Mouse (Mus musculus): ENCODE measurements around the gene Ttbk1. TPM values are rescaled to one million over a fixed set of nuclear protein-coding genes. Genes with fewer than 3 reads are reported as not detected.

Ttbk1 gene
- total and polyA plus RNA-seq, 3 experiments = 0.16 to 0.23 (median 0.21) TPM

DNA sequence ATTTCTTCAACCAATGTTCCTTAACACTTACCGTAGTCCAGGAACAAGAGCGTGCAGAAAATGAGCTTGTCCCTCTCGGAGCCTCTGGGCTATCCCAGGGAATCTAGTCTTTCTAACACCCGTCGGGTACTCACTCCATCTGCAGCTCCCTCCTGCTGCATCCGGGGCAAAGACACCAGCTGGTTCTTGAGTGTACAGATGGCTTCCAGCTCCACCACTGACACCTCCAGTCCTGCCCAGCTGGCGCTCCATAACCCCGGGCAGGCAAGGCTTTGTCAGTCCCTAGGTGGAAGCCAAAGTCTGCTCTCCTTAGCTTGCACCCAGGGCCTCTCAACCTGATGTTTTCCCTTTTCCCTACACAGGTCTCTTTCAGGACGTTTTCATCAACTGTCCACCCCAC lies 19.6 kb downstream of the Ttbk1 start:
- WGBS = 81% methylated on average over 9 of the region's 9 CpGs
- Histone ChIP-seq H3K27me3 (ENCODE audit: control insufficient read depth, insufficient read depth, low read length) (no peaks in the 10 kb centered on the region), H3K27ac (no peak overlapping the region), H3K4me3 (no peak overlapping the region), H3K79me2 (replicated peaks; ENCODE audit: control insufficient read depth, insufficient read depth, low read length) (no peaks in the 10 kb centered on the region), H3K36me3 (ENCODE audit: control insufficient read depth, insufficient read depth, low read length) (no peaks in the 10 kb centered on the region), H3K4me1 (ENCODE audit: control insufficient read depth, insufficient read depth, low read length) (no peaks in the 10 kb centered on the region), H3K9ac (ENCODE audit: low read depth, low read length) (no peak overlapping the region)
- no peak for DNase-seq
- no peak for TF ChIP-seq CTCF (IDR thresholded peaks at IDR 0.05)
- TF ChIP-seq EP300 (IDR thresholded peaks at IDR 0.05; ENCODE audit: insufficient read depth, low read depth, low read length) = no peak
- no peak for TF ChIP-seq POLR2A (IDR thresholded peaks at IDR 0.05; ENCODE audit: insufficient read depth, low read depth, low read length)
- intact Hi-C loops (cut with DNase I) = no loop called here

DNA sequence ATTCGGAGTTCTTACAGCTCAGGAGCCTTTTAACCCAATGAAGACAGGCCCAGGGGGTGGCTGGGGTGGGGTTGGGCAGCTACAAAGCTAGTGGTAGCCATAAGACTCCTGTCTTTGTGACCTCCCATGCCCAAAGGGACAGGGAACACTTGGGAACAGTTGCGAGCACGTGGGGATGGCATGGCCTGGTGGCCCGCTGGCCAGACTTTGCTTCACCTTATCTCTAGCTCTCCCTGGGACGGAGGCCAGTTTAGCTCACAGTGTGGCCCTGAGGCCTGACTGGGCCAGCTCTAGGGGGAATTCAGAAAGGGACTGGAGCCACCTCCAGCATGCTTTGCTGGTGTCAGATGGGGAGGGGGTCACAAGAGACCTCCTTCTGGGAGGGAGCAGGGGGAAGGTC lies 25.2 kb downstream of the Ttbk1 start:
- DNase-seq = peak; percentile 60 to 82
- Histone ChIP-seq H3K4me3 (no peak overlapping the region), H3K27me3 (ENCODE audit: control insufficient read depth, insufficient read depth, low read length) (no peaks in the 10 kb centered on the region; the same call in 1 of the 2 replicates), H3K27ac (no peak overlapping the region), H3K79me2 (replicated peaks; ENCODE audit: control insufficient read depth, insufficient read depth, low read length) (no peaks in the 10 kb centered on the region), H3K36me3 (ENCODE audit: control insufficient read depth, insufficient read depth, low read length) (no peaks in the 10 kb centered on the region), H3K4me1 (ENCODE audit: control insufficient read depth, insufficient read depth, low read length) (no peaks in the 10 kb centered on the region), H3K9ac (ENCODE audit: low read depth, low read length) (no peak overlapping the region)
- no peak for TF ChIP-seq POLR2A (IDR thresholded peaks at IDR 0.05; ENCODE audit: insufficient read depth, low read depth, low read length)
- peak; percentile 91 for TF ChIP-seq EP300 (IDR thresholded peaks at IDR 0.05; ENCODE audit: insufficient read depth, low read depth, low read length)
- 44% methylated on average over 5 of the region's 5 CpGs for WGBS
- intact Hi-C loops (cut with DNase I) = no loop called here

DNA sequence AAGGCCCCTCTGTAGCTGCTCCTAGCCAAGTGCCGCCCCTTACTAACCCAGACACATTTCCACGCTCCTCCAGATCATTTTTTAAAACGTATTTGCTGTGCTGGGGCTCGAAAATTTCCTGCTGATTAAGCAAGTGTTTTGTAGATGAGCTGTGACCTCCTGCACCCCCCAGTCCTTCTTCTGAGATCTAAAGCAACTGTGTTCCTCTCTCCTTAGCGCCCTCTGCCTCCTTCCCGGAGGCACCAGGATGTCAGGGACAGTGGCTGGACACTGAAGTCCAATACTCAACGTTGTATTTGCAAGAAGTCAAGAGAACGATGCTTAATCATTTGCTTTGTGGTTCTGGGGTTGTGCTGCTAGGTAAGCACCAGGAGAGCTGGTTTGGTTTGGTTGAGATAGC lies 26.1 kb downstream of the Ttbk1 start:
- no peak overlapping the region for H3K27ac ChIP-seq
- TF ChIP-seq EP300 (IDR thresholded peaks at IDR 0.05; ENCODE audit: insufficient read depth, low read depth, low read length) (no peak), POLR2A (IDR thresholded peaks at IDR 0.05; ENCODE audit: insufficient read depth, low read depth, low read length) (no peak), CTCF (IDR thresholded peaks at IDR 0.05) (no peak)
- H3K4me1 ChIP-seq (ENCODE audit: control insufficient read depth, insufficient read depth, low read length) = no peaks in the 10 kb centered on the region
- intact Hi-C loops (cut with DNase I) = no loop called here
- no peak overlapping the region for H3K4me3 ChIP-seq
- no peaks in the 10 kb centered on the region for H3K36me3 ChIP-seq (ENCODE audit: control insufficient read depth, insufficient read depth, low read length)
- H3K79me2 ChIP-seq (replicated peaks; ENCODE audit: control insufficient read depth, insufficient read depth, low read length) = no peaks in the 10 kb centered on the region
- no peak overlapping the region for H3K9ac ChIP-seq (ENCODE audit: low read depth, low read length)
- H3K27me3 ChIP-seq (ENCODE audit: control insufficient read depth, insufficient read depth, low read length) = no peaks in the 10 kb centered on the region; the same call in 1 of the 2 replicates
- WGBS = 35% methylated on average over 8 of the region's 8 CpGs
- no peak for DNase-seq

DNA sequence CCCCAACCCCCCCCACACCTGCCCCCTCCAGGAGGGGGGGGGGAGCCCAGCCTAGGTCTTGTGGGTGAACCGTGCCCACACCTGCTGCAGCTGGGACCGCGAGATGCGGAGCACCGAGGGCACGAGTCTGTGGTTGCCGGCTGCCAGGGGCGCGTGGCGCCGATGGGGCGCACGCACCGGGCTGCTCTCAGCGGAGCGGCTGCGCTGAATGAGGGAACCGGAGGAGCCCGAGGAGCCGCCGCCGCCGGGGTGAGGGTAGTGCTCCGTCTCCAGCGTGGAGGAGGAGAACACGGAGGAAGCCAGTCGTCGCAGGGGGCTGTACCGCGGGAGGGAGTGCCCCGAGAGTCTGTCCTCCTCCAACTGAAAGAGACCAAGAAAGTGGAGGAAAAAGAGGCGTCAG lies 26.8 kb downstream of the Ttbk1 start:
- Histone ChIP-seq H3K9ac (ENCODE audit: low read depth, low read length) (no peak overlapping the region), H3K4me3 (no peak overlapping the region)
- intact Hi-C loops (cut with DNase I) = no loop called here

DNA sequence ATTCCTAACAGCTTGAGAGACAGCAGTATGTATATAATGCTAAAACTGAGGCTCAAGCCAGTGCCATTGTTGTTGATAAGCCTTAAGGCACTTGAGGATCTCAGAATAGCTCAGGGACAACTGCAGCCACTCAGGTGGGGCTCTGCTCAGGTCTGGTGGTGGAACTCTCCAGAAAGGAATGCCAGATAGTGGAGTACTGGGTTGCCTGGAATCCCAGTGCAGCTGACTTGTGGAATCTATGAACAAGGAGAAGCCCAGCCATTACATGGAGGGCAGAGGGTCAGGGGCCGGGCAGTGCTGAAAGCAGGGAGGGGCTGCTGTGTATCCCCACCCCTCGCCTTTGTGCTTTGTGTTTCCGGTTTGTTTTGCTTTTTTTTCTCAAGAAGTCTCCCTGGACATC lies 29.0 kb downstream of the Ttbk1 start:
- DNase-seq = no peak
- Histone ChIP-seq H3K27me3 (ENCODE audit: control insufficient read depth, insufficient read depth, low read length) (peaks cover 8% of the 10 kb centered on the region), H3K36me3 (ENCODE audit: control insufficient read depth, insufficient read depth, low read length) (no peaks in the 10 kb centered on the region), H3K9ac (ENCODE audit: low read depth, low read length) (no peak overlapping the region), H3K4me3 (no peak overlapping the region), H3K27ac (no peak overlapping the region), H3K79me2 (replicated peaks; ENCODE audit: control insufficient read depth, insufficient read depth, low read length) (no peaks in the 10 kb centered on the region), H3K4me1 (ENCODE audit: control insufficient read depth, insufficient read depth, low read length) (peaks cover under 1% of the 10 kb centered on the region; the same call in 1 of the 2 replicates)
- WGBS = 16% methylated on average over 3 of the region's 3 CpGs
- TF ChIP-seq POLR2A (IDR thresholded peaks at IDR 0.05; ENCODE audit: insufficient read depth, low read depth, low read length) = no peak
- no peak for TF ChIP-seq CTCF (IDR thresholded peaks at IDR 0.05)
- TF ChIP-seq EP300 (IDR thresholded peaks at IDR 0.05; ENCODE audit: insufficient read depth, low read depth, low read length) = peak; percentile 43; the same call in 1 of the 2 replicates
- intact Hi-C loops (cut with DNase I) = no loop called here

More for the DNA sequence above, 26.8 kb downstream of the Ttbk1 start:
- 2% methylated on average over 32 of the region's 32 CpGs for WGBS
- Histone ChIP-seq H3K79me2 (replicated peaks; ENCODE audit: control insufficient read depth, insufficient read depth, low read length) (no peaks in the 10 kb centered on the region), H3K36me3 (ENCODE audit: control insufficient read depth, insufficient read depth, low read length) (no peaks in the 10 kb centered on the region), H3K27ac (no peak overlapping the region), H3K27me3 (ENCODE audit: control insufficient read depth, insufficient read depth, low read length) (peaks cover 4% of the 10 kb centered on the region), H3K4me1 (ENCODE audit: control insufficient read depth, insufficient read depth, low read length) (no peaks in the 10 kb centered on the region)
- TF ChIP-seq POLR2A (IDR thresholded peaks at IDR 0.05; ENCODE audit: insufficient read depth, low read depth, low read length) (no peak), EP300 (IDR thresholded peaks at IDR 0.05; ENCODE audit: insufficient read depth, low read depth, low read length) (no peak)
- DNase-seq = no peak

DNA sequence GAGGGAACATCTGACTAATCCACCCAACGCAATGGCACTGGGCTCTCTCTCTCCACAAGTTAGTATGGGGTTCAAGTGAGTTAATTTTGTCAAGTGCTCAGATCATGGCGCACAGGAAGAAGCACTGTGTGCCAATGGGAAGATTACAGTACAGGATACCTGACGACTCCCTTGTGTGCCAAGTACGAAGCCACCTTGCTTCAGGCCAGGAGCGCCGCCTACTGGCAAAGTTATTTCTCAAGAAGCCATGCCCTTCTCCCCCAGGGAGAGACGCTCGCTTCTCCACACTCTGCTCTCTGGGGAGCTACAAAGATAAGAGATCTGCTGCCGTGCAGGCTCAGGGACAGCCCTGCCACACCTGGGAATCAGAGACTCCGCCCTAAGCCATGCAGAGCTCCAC lies 29.7 kb downstream of the Ttbk1 start:
- Histone ChIP-seq H3K4me3 (no peak overlapping the region), H3K79me2 (replicated peaks; ENCODE audit: control insufficient read depth, insufficient read depth, low read length) (no peaks in the 10 kb centered on the region), H3K36me3 (ENCODE audit: control insufficient read depth, insufficient read depth, low read length) (no peaks in the 10 kb centered on the region), H3K9ac (ENCODE audit: low read depth, low read length) (no peak overlapping the region), H3K27ac (no peak overlapping the region), H3K27me3 (ENCODE audit: control insufficient read depth, insufficient read depth, low read length) (peaks cover 9% of the 10 kb centered on the region), H3K4me1 (ENCODE audit: control insufficient read depth, insufficient read depth, low read length) (peaks cover 1% of the 10 kb centered on the region; the same call in 1 of the 2 replicates)
- 25% methylated on average over 10 of the region's 10 CpGs for WGBS
- TF ChIP-seq POLR2A (IDR thresholded peaks at IDR 0.05; ENCODE audit: insufficient read depth, low read depth, low read length) = no peak
- TF ChIP-seq EP300 (IDR thresholded peaks at IDR 0.05; ENCODE audit: insufficient read depth, low read depth, low read length) = no peak
- TF ChIP-seq CTCF (IDR thresholded peaks at IDR 0.05) = peak; percentile 54
- no peak for DNase-seq
- intact Hi-C loops (cut with DNase I) = no loop called here

Measured in heart, adult 2 months (tissue).